Mouse (Mus musculus) adrenal gland (tissue): ENCODE measurements around the gene Prdm16.

Experiments
- intact Hi-C: fragments of 180-260 bp; cut with DNase I; formaldehyde crosslinking; loops from one replicate; pipeline ENCODE4 v1.15.1; 2025

Gene Prdm16

DNA sequence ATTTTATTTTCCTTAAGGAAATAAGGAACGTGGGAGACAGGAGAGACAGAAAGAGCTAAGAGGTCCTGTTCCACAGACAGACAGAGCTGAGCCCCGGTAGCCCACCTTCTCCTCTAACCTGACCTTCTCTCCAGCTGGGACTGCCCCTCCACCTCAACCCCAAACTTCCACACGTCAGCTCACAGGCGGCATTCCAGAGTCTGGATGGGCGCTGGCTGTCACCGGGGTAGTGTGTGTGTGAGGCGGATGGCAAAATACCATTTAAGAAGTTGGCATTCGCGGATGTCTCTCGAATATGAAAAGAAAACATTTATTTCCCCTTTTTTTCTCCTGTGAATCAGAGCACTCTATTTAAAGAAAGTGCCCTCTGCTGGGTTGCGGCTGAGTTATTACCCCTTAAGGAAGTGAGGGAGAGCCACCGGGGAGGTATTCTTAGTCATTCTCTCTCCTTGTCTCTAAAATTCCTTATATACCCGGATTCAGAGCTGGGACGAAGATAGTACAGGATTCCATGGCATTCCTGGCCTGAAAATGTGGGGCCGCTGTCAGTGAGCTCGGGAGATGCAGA is 117.1 kb downstream of the Prdm16 start:
- intact Hi-C loops = no loop called here

DNA sequence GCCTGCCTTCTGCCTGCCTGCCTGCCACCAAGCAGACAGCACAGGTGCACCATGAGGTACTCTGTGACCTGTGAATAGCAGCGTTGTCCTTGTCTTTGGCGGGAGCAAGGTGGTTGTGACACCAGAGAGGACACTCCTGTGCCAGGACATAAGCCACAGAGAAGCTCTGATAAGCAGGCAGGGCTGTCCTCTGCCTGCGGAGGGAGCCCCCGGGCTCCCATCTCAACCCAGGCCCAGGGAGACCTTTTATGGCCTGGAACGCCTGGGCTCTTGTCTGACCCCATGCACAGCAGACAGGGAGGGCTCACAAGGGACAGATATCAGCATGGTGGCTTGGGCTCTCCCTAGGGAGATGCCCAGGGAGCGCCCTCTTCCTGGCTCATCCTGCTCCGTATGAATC is 118.7 kb downstream of the Prdm16 start:
- intact Hi-C loops = no loop called here

DNA sequence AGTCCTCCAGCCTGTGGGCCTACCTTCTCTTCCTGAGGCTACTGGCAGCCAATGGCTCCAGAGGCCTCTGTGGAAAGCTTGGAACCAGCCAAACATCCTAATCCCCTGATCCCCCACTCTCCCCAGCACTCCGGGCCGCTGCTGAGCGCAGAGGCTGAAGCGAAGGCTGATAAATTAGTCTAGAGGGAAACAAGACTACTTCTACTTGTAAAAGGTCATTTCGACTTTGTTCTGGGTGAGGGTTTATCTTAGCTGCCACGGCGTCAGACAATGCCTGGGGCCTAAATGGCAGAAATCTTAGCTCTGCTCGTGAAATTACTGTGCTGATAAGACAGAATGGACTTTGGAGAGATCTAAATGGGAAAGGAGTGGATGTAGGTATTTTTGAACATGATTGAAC is 120.2 kb downstream of the Prdm16 start:
- intact Hi-C loops = no loop called here

DNA sequence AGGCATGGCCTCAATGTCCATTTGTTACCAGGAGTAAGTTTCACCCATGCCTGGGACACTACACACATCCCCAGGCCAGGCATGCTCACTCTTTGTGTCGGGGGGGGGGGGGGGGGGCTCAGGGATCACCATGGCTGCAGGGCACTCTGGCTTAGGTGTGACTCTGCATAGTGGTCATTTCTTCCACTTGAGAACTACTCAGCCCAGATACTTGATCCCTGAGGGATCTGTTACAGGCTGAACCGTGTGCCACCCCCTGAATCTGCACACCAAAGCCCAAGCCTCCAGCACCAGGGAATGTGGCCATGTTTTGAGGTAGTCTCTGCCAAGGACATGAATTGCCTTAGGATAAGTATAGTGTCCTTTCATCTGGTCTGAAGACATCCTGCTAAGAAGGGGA is 123.0 kb downstream of the Prdm16 start:
- intact Hi-C loops = no loop called here

DNA sequence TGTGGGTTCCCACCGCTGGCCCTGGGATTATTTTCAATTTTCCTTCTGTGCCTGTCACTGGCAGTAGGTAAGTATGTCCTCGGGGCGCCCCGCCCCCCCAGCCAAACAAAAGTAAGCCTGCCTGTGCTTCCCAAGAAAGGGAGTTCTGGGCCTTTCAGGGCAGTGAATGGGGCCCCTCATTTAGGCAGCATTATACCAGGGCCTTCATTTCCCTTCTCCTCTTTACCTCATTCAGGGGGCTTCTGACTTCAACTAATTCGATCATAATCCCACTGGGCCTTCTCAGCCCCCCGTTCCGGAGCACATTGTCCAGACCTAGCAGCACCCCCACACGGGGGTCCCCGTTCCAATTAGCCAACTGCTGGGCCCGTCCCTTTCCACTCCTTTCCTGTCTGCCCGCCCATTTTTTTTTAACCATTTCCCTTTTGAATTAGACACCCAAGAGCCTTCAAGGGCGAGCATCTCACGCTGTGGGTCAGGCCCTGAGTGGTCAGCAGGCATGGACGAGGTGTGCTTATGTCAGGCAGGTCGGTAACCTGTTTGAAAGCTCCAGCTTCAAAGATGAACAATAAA is 124.1 kb downstream of the Prdm16 start:
- intact Hi-C loops = no loop called here

GRCm38 (mm10) chr4:154511767-154512166 is 124.9 kb downstream of the Prdm16 start:
- intact Hi-C loops = no loop called here

DNA sequence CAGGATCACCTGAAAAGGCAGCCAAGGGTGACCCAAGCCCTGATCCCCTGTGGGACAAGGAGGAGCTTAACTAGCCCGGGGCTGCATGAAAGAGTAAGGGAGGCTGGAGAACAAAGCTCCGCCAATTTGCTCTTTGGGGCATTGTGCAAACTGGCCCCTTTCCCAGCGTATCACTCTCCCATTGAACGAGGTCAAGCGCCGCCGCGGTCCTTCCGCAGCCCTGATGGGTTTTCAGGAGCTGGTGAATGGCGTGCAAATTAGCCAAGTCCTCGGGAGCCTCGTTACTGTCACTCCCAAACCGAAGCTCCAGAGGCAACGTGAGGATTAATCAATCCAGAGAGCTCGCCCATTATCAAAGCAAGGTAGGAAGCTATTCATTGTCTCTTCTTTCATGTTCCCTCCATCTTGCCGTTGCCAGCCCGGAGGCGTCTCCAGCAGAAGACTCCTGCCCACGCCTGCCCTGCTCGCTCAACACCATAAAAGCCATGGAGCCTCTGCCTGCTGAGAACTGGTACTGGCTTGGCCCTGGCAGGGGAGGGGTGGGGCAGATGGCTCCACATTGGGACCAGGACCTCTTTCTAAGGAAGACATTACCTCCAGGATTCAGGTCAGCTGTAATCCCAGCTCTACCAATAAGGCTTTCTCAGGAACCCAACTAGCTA is 129.8 kb downstream of the Prdm16 start:
- intact Hi-C loops = no loop called here

- intact Hi-C loops = no loop called here
Measured at GRCm38 (mm10) chr4:154505313-154505712, 131.4 kb downstream of the Prdm16 start.

GRCm38 (mm10) chr4:154503260-154503829 is 133.3 kb downstream of the Prdm16 start:
- intact Hi-C loops = no loop called here

DNA sequence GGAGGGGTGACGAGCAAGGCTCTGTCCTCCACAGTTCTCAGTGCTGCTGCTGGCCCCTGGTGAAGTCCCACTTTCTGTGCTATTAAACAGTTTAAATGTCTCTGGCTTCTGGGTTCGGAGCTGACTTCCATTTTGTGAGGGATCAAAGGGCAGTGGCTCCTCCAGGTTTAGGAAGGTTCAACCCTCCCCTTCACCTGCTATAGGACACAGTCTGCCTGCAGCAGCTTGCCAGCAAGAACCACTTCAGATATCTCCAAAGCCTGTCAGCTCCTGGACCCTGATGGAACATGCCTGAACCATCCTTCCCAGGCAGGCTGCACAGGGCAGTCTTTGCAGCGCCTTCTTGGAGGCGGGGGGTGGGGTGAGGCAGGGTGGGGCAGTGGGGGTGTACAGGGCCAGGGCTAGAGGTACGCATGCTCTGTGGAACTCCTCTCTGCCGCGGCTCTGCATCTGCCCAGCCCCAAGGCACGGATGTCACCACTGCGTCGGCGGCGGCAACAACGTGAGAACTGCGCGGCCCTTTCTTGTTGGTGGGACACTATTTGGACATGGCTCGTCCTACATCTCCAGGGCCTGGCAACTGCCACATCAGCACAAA is 134.2 kb downstream of the Prdm16 start:
- intact Hi-C loops = no loop called here

GRCm38 (mm10) chr4:154500695-154501094 is 136.0 kb downstream of the Prdm16 start:
- intact Hi-C loops = no loop called here

- intact Hi-C loops = no loop called here
Measured at GRCm38 (mm10) chr4:154499701-154500523, 136.8 kb downstream of the Prdm16 start.

- intact Hi-C loops = no loop called here
Measured at GRCm38 (mm10) chr4:154497423-154498175, 139.1 kb downstream of the Prdm16 start.

DNA sequence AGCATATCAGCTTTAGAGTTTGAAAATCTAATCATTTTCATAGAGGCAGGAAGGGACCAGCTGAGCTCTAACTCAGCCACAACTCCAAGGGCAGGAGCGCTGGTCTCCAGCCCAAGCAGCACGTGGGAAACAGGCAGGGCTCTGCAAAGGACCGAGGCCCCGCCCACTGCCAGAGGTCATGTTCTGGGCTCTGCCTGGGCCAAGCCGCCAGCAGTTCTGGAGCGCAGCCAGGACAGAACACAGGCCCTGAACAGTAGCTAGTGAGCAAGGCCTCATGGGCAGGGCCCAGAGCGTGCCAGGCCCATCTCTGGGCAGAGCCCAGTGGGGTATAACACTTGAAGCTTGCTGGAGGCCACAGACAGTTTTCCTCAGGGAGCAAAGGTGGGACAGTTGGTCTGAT is 139.7 kb downstream of the Prdm16 start:
- intact Hi-C loops = no loop called here

DNA sequence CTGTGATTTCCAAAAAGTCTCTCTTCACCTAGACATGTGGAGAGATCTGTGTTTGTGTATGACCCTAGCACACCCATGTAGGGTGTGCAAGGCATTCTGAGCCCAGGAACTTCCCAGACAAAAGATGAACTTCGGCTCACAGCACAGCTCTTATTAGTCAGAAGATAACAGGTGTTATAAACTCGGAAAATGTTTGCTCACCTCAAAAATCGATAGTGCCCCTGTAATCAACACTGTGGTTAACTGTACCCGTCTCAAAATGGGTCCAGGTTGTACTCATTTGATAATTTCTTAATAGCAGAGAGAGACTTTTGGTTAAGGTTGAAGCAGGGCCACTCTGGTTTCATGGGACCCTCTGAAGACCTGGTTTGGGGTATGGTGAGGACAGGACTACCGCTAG is 140.2 kb downstream of the Prdm16 start:
- intact Hi-C loops = no loop called here

DNA sequence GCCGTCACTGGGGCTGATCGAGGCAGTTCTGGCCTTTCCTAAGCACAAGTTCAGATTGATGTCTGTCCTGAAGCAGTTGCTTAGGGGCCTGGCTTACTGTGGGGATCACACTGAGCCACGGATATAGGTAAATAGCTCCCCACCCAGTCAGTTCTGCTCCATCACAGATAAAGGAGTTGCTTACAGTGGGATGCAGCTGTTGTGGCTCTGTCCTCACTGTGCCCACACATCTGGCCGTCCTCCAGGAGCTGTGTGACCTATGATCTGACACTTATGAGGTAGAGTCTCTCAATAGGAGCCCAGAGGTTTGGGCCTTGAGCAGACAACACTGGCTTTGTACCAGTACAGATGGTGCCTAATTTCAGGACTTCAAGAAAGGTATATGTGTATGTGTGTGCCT is 142.7 kb downstream of the Prdm16 start:
- intact Hi-C loops = no loop called here

GRCm38 (mm10) chr4:154492714-154493121 is 144.0 kb downstream of the Prdm16 start:
- intact Hi-C loops = no loop called here

- intact Hi-C loops = no loop called here
Measured at GRCm38 (mm10) chr4:154492268-154492667, 144.4 kb downstream of the Prdm16 start.

- intact Hi-C loops = no loop called here
Measured at GRCm38 (mm10) chr4:154488031-154488430, 148.6 kb downstream of the Prdm16 start.

- intact Hi-C loops = no loop called here
Measured at GRCm38 (mm10) chr4:154482695-154483094, 154.0 kb downstream of the Prdm16 start.
